Mouse (Mus musculus): ENCODE results near the gene Nipbl.

DNA sequence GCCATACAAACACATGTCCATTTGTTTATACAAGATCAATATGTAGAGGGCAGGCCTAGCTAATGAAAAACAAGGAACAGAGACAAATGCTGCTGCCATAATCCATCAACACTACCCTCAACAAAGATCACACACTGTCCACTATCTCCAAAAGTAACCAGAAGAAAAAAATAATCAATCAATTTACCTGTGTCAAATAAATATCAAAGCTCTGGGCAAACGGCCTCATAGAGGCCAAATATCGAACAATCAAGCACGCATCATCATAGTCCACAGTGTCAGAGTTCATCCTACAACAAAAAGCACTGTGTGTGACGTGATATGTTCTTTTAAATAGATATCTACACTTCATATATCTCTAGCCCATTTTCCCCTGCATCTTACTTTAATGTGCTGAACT, 120.2 kb downstream of the Nipbl start:
- no peak for TF ChIP-seq POLR2A (IDR thresholded peaks at IDR 0.05; ENCODE audit: low read depth, low read length)
- TF ChIP-seq CTCF (conservative IDR thresholded peaks at IDR 0.05; ENCODE audit: insufficient read depth, insufficient read length, low read depth, low read length) = no peak

Data from kidney, adult 2 months (tissue).